Mouse (Mus musculus) forebrain, embryonic 14.5 days (tissue): Measurements from ENCODE around the gene Dcaf15. TPM values are rescaled to one million over a fixed set of nuclear protein-coding genes. Genes with fewer than 3 reads are reported as not detected.
A peak's percentile ranks its signal among the peaks of the same experiment; 100 is the strongest.

Experiments used
- ATAC-seq: fragments of 200-750 bp; cut with Nextera tagmentation; 2 replicates; pipeline ENCODE4 v1.8.0; 2017; ENCODE audit warnings: mild to moderate bottlenecking, moderate library complexity
- DNase-seq: peaks from one replicate; pipeline ENCODE4 v3.0.0-alpha.2; 2015; ENCODE audit warnings: low spot score
- H3K27ac ChIP-seq: fragments of 300-500 bp; sonication (generic); 2 replicates; pipeline ENCODE4 v1.5.1; 2014; ENCODE audit warnings: low read depth, mild to moderate bottlenecking, control low read depth, low read length, moderate library complexity
- H3K27me3 ChIP-seq: fragments of 300-500 bp; sonication (generic); replicated peaks from 2 replicates; pipeline ENCODE4 v1.6.1; 2014; ENCODE audit warnings: low read length, control low read depth, mixed read lengths; ENCODE audit not compliant: control insufficient read depth, insufficient read depth
- H3K36me3 ChIP-seq: fragments of 300-500 bp; sonication (generic); 2 replicates; pipeline ENCODE4 v1.6.1; 2014; ENCODE audit warnings: low read length, control low read depth; ENCODE audit not compliant: control insufficient read depth, insufficient read depth
- H3K4me1 ChIP-seq: fragments of 300-500 bp; sonication (generic); 2 replicates; pipeline ENCODE4 v1.6.1; 2014; ENCODE audit warnings: antibody characterized with exemption, low read length, control low read depth; ENCODE audit not compliant: control insufficient read depth, insufficient read depth
- H3K4me2 ChIP-seq: fragments of 300-500 bp; sonication (generic); 2 replicates; pipeline ENCODE4 v1.6.1; 2014; ENCODE audit warnings: mild to moderate bottlenecking, control low read depth, low read length
- H3K4me3 ChIP-seq: fragments of 300-500 bp; sonication (generic); 2 replicates; pipeline ENCODE4 v1.5.1; 2014; ENCODE audit warnings: low read depth, low read length, control low read depth
- H3K9ac ChIP-seq: fragments of 300-500 bp; sonication (generic); 2 replicates; pipeline ENCODE4 v1.6.1; 2014; ENCODE audit warnings: mild to moderate bottlenecking, low read length, control low read depth, moderate library complexity
- H3K9me3 ChIP-seq: fragments of 300-500 bp; sonication (generic); replicated peaks from 2 replicates; pipeline ENCODE4 v1.6.1; 2016; ENCODE audit warnings: low read length, control low read depth, mixed read lengths; ENCODE audit not compliant: control insufficient read depth
- WGBS: fragments of 180-500 bp; shearing (Covaris S2); extraction: QIAGEN DNeasy Blood & Tissue Kit; methylation state at CpG from one replicate; pipeline ENCODE4 v1.1.7; 2014; 5-methylcytosine and 5-hydroxymethylcytosine counted together
- polyA plus RNA-seq: library from polyadenylated mRNA; unstranded; fragments of >200 nt; fragmentation: Nextera tagmentation; extraction: Ambion mirVana; gene quantifications from 2 replicates; pipeline ENCODE4 v1.2.1, GENCODE M21; 2014

Gene Dcaf15
- polyA plus RNA-seq, 1 experiment from 2014 or later: 17.8 TPM

DNA sequence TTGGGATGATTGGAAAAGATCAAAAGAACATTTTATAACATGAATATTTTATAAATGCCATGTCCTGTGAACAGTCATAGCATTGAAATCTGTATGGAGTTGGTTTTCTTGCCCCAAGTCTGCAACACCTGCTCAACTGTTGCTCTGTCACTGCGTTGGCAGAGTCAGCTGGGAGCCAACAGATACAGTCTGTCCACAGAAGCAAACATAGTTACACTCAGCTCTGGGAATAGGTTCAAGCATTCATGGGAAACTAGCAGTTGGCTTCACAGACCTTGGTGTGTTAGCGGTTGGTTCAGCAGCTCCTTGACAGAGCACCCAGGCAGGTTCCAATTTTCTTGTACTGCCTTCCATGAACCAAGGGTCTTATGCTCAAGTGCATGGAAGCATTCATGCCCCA lies 33.9 kb downstream of the Dcaf15 start:
- H3K4me1 ChIP-seq: peaks cover 9% of the 10 kb centered on the region; the same call in 1 of the 2 replicates
- no peak for DNase-seq
- no peak overlapping the region for H3K27ac ChIP-seq
- 0 out of 2 replicates have a peak overlapping the region, but pooled peaks have one; percentile 5 for H3K9ac ChIP-seq
- no peaks in the 10 kb centered on the region for H3K9me3 ChIP-seq
- H3K4me3 ChIP-seq: no peak overlapping the region
- no peaks in the 10 kb centered on the region for H3K27me3 ChIP-seq
- ATAC-seq: no peak
- 0 out of 2 replicates have a peak, but pooled peaks cover 3% of the 10 kb centered on the region for H3K36me3 ChIP-seq
- no peak overlapping the region for H3K4me2 ChIP-seq
- WGBS: 81% methylated on average over 2 of the region's 2 CpGs

DNA sequence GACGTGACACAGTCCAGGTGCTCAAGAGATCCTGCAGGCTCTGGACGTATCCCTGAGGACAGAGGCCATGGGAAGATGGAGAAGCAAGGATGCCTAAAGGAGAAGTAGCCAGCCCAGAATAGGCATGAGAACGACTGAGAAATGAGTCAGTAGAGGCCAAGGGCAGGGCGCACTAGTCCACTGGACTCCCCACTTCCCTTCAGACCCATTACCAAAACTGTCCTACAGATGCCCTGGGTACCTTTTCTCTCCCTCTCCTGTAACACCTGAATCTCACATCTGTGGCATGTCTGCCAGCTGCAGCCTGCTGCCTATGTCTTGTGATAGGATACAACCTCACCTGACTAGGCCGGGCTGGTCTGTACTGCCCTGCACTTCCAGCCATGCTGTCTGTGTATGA lies 34.3 kb downstream of the Dcaf15 start:
- Histone ChIP-seq H3K4me1 (peaks cover 9% of the 10 kb centered on the region; the same call in 1 of the 2 replicates), H3K27me3 (no peaks in the 10 kb centered on the region), H3K9me3 (no peaks in the 10 kb centered on the region), H3K9ac (peak overlapping the region; percentile 5; the same call in 1 of the 2 replicates), H3K4me2 (no peak overlapping the region), H3K4me3 (no peak overlapping the region), H3K27ac (no peak overlapping the region), H3K36me3 (0 out of 2 replicates have a peak, but pooled peaks cover 1% of the 10 kb centered on the region)
- DNase-seq (no peak), ATAC-seq (no peak)
- WGBS: 88% methylated on average over 5 of the region's 5 CpGs

DNA sequence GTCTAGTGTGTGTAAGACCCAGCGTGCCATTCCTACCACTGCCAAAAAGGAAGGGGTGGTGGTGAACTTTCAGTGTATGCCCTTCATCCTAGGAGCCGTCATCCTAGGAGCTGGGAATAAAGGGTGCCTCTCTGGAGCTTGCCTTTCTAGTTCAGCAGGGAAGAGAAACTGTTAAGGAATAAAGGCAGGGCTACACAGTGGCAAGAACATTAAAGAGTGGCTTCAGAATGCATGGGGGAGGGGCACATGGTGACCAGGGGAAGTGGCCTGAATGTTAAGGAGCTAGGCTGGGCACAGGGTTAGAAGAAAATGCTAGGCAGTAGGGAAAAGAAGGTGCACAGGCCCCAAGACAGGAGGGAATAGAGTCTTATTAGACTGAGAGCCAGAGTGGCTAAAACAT lies 34.8 kb downstream of the Dcaf15 start:
- no peak overlapping the region for H3K9ac ChIP-seq

DNA sequence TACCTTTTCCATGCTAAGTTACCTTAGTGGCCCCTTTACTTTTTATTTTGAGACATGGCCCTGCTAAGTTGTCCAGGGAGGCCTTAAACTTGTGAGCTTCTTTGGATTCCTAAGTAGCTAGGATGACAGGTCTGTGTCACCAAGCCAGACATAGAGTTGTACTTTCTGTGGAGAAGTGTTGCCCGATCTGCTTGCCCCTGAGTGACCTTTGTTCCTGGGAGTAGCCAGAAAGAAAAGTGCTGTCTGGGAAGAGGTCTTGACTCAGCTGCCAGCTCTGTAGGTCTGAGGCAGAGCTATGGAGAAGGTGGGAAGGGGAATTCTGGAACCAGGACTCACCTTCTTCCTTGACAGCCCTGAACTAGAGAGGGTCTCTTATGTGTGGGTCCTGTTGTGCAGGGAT lies 35.4 kb downstream of the Dcaf15 start:
- no peak overlapping the region for H3K4me3 ChIP-seq
- H3K27me3 ChIP-seq: no peaks in the 10 kb centered on the region
- H3K4me1 ChIP-seq: peaks cover 9% of the 10 kb centered on the region; the same call in 1 of the 2 replicates
- H3K36me3 ChIP-seq: no peaks in the 10 kb centered on the region
- ATAC-seq (no peak), DNase-seq (no peak)
- no peak overlapping the region for H3K9ac ChIP-seq
- H3K27ac ChIP-seq: no peak overlapping the region
- 50% methylated on average over 1 of the region's 1 CpGs for WGBS
- H3K4me2 ChIP-seq: no peak overlapping the region
- H3K9me3 ChIP-seq: no peaks in the 10 kb centered on the region

More for the DNA sequence above, 34.8 kb downstream of the Dcaf15 start:
- H3K4me1 ChIP-seq: peaks cover 9% of the 10 kb centered on the region; the same call in 1 of the 2 replicates
- no peaks in the 10 kb centered on the region for H3K27me3 ChIP-seq
- no peak overlapping the region for H3K4me3 ChIP-seq
- DNase-seq: no peak
- H3K4me2 ChIP-seq: no peak overlapping the region
- no peaks in the 10 kb centered on the region for H3K9me3 ChIP-seq
- no peak for ATAC-seq
- H3K27ac ChIP-seq: no peak overlapping the region
- no peaks in the 10 kb centered on the region for H3K36me3 ChIP-seq
- WGBS: 46% methylated on average over 2 of the region's 2 CpGs

DNA sequence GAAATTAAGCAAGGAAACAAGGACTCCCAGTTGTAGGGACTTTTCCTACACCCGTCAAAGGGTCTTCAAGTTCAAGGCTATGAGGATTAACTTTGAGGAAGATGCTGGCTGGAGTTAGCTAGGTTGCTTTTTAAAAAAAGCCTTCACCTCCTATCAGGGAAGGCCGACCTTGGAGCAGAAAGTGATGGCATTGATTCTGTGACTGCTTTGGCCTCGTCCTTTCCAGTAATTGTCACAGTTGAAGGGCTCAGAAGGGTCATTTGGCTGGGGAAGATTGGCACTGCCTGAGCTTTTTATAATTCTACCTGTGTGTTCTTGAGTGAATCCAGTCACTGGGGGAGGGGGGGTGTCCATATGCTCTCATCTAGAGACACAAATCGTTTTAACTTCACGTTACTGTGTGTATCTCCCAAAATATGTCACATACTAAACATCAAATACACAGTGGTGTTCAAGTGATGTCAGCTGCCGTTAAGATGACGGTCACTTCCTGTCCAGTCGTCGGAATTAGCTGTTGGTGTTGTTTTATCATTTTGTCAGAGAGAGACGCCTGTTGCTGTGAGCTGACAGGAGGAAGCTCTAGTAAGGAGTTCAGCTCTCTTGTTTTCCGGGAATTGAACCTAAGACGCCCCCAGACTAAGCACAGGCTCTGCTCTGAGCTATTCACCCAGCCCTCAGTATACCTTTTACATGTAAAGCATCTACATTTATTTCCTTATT lies 36.1 kb downstream of the Dcaf15 start:
- H3K36me3 ChIP-seq: no peaks in the 10 kb centered on the region
- H3K4me1 ChIP-seq: 0 out of 2 replicates have a peak, but pooled peaks cover 9% of the 10 kb centered on the region
- H3K9ac ChIP-seq: no peak overlapping the region
- 82% methylated on average over 12 of the region's 12 CpGs for WGBS
- DNase-seq (no peak), ATAC-seq (no peak)
- no peaks in the 10 kb centered on the region for H3K27me3 ChIP-seq
- no peaks in the 10 kb centered on the region for H3K9me3 ChIP-seq
- no peak overlapping the region for H3K27ac ChIP-seq
- H3K4me2 ChIP-seq: no peak overlapping the region
- H3K4me3 ChIP-seq: no peak overlapping the region

DNA sequence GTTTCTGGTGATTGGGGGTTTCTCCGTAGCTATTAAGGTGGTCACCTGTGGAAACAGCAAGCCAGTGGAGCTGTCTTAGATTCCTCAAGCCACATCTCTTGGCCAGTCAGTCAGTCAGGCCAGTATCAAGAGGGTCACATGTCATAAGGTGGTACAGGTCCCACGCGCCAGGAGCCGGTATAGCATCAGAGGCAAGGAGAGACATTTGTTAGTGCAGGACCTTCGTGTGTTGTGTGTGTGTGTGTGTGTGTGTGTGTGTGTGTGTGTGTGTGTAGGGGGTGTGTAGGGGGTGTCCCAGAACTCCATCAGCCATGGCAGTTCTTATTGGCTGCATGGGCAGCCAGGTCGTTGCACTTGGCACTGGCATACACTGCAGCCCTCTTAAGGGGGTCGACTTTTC lies 36.7 kb downstream of the Dcaf15 start:
- DNase-seq (no peak), ATAC-seq (no peak)
- WGBS: 88% methylated on average over 7 of the region's 7 CpGs
- no peaks in the 10 kb centered on the region for H3K36me3 ChIP-seq
- H3K4me3 ChIP-seq: peak overlapping the region; percentile 94
- no peaks in the 10 kb centered on the region for H3K27me3 ChIP-seq
- no peak overlapping the region for H3K27ac ChIP-seq
- no peak overlapping the region for H3K9ac ChIP-seq
- H3K9me3 ChIP-seq: no peaks in the 10 kb centered on the region
- peak overlapping the region; percentile 42 for H3K4me2 ChIP-seq
- H3K4me1 ChIP-seq: 0 out of 2 replicates have a peak, but pooled peaks cover 5% of the 10 kb centered on the region

DNA sequence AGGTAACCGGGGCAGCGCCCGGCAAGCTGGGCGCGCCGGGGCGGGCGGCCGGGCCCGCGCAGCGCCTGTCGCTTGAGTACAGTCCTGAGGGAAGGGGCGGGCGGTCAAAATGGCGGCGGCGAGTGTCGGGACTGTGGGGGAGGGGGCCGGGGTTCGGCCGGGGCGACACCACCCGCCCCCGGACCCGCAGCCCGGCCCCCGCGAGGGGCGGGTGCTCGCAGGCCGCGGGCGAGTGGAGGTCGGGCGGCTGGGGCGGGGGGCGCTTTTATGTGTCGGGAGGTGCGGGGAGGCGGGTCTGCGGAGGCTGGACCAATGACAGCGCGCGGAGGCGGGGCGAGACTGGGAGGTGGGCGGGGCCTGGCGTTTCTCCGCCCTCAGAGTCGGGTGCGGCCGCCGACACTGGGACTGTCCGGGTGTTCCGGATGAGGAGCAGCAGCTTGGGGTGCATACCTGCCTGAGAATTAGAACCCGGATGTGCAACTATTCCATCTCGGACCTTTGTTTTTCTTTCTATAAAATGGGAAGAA lies 37.5 kb downstream of the Dcaf15 start:
- H3K27ac ChIP-seq: peak overlapping the region; percentile 93
- no peaks in the 10 kb centered on the region for H3K9me3 ChIP-seq
- peak overlapping the region; percentile 42 for H3K4me2 ChIP-seq
- H3K9ac ChIP-seq: peak overlapping the region; percentile 80
- DNase-seq: peak; percentile 90
- peak; percentile 60 for ATAC-seq
- under 1% methylated on average over 53 of the region's 58 CpGs for WGBS
- no peaks in the 10 kb centered on the region for H3K36me3 ChIP-seq
- H3K4me3 ChIP-seq: peak overlapping the region; percentile 94
- 0 out of 2 replicates have a peak, but pooled peaks cover 5% of the 10 kb centered on the region for H3K4me1 ChIP-seq
- no peaks in the 10 kb centered on the region for H3K27me3 ChIP-seq

DNA sequence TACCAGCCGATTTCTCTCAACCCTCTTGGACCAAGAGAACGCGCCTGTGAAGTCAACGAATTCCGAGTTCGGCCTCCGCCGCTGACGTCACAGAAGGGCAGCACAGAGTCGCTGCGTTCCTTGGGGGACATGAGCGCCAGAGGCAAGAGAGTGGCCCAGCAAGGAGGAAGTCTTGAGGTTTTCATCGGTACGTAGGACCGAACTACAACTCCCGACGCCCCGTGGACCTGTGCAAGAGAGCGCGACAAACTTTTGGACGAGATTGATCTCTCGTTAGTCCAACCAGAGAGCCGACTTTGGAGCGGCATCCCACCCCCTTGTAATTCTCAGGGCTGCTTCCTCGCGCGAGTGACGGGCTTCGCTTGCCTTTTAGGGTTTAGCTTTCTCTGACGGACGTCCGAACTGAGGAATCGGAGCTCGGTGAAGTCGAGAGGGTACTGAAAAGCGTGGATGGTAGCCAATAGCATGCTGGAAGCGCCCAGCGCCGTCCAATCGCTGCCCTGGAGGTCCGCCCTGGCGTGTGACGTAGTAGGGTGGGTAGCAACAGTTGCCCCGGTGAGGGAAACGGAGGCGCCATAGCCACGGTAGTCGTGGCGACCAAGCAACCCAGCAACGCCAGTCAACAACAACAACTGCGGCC lies 38.2 kb downstream of the Dcaf15 start, which contains the start of gene Rfx1:
TSS of gene Rfx1 (plus strand) at position 544 of the 640 bp plus-strand sequence.
- DNase-seq: peak; percentile 100
- peak within 1 kb of the TSS; percentile 80 for H3K9ac ChIP-seq
- no peaks in the 10 kb centered on the region for H3K36me3 ChIP-seq
- peak within 1 kb of the TSS; percentile 94 for H3K4me3 ChIP-seq
- peak; percentile 98 for ATAC-seq
- under 1% methylated on average over 51 of the region's 51 CpGs for WGBS
- peak within 1 kb of the TSS; percentile 93 for H3K27ac ChIP-seq
- H3K4me2 ChIP-seq: peak within 1 kb of the TSS; percentile 57
- H3K4me1 ChIP-seq: 0 out of 2 replicates have a peak, but pooled peaks cover 5% of the 10 kb centered on the region
- no peaks in the 10 kb centered on the region for H3K9me3 ChIP-seq
- no peaks in the 10 kb centered on the region for H3K27me3 ChIP-seq
